Mouse (Mus musculus) central nervous system, embryonic 11.5 days (tissue): ENCODE data around the gene Mllt6. TPM values are rescaled to one million over a fixed set of nuclear protein-coding genes. Genes with fewer than 3 reads are reported as not detected.

Source experiments
- polyA plus RNA-seq: library from polyadenylated mRNA; depleted of rRNA; stranded (reverse); fragments of >200 nt; gene quantifications from 2 replicates; pipeline ENCODE4 v1.2.3, GENCODE M21; 2012; rRNA removed

The Mllt6 gene
- polyA plus RNA-seq, result 34.2 and 41.0 TPM in 2 replicates

GRCm38 (mm10) chr11:97662893-97663527, at the start of gene Mllt6:
Gene Mllt6, plus strand, starts transcription at chr11:97663414.

GRCm38 (mm10) chr11:97629576-97629975, 33.6 kb upstream of the Mllt6 start, which contains the start of gene Epop:
Gene Epop, minus strand, starts transcription at chr11:97629702.

GRCm38 (mm10) chr11:97685613-97686321, 22.6 kb downstream of the Mllt6 start, which contains the start of gene Cisd3:
Gene Cisd3, plus strand, starts transcription at chr11:97685826.

GRCm38 (mm10) chr11:97700003-97700745, 37.0 kb downstream of the Mllt6 start, which contains the start of gene Pcgf2:
Gene Pcgf2, minus strand, starts transcription at chr11:97700497.

GRCm38 (mm10) chr11:97703039-97703826, 40.0 kb downstream of the Mllt6 start, which contains the start of gene Psmb3:
Gene Psmb3, plus strand, starts transcription at chr11:97703399.

Other genes starting within 250 kb of the Mllt6 start
- 14.1 and 16.5 TPM in 2 replicates for gene Arhgap23, start 247.9 kb upstream of the Mllt6 start, polyA plus RNA-seq
- 0.12 TPM in 1 of 2 replicates, not detected in the other for gene 4933428G20Rik, start 163.1 kb upstream of the Mllt6 start, polyA plus RNA-seq
- gene Srcin1, start 87.2 kb upstream of the Mllt6 start, polyA plus RNA-seq, result 12.5 and 17.5 TPM in 2 replicates
- 12.7 and 22.7 TPM in 2 replicates for gene Epop, start 33.7 kb upstream of the Mllt6 start, polyA plus RNA-seq
- 8.7 and 11.0 TPM in 2 replicates for gene Cisd3, start 22.4 kb downstream of the Mllt6 start, polyA plus RNA-seq
- gene Pcgf2, start 37.1 kb downstream of the Mllt6 start, polyA plus RNA-seq, result 92.4 and 117 TPM in 2 replicates
- gene Psmb3, start 40.0 kb downstream of the Mllt6 start, polyA plus RNA-seq, result 282 and 471 TPM in 2 replicates
- 30.7 and 36.6 TPM in 2 replicates for gene Pip4k2b, start 81.3 kb downstream of the Mllt6 start, polyA plus RNA-seq
- 20.1 and 28.6 TPM in 2 replicates for gene Cwc25, start 103.1 kb downstream of the Mllt6 start, polyA plus RNA-seq
- 0.52 and 0.95 TPM in 2 replicates for gene 1700001P01Rik, start 112.5 kb downstream of the Mllt6 start, polyA plus RNA-seq
- 992 and 1,452 TPM in 2 replicates for gene Rpl23, start 119.0 kb downstream of the Mllt6 start, polyA plus RNA-seq
- 58.6 and 78.0 TPM in 2 replicates for gene Lasp1, start 135.6 kb downstream of the Mllt6 start, polyA plus RNA-seq
- 8.3 and 18.7 TPM in 2 replicates for gene B230217C12Rik, start 177.4 kb downstream of the Mllt6 start, polyA plus RNA-seq
- 0.67 and 0.74 TPM in 2 replicates for gene Fbxo47, start 220.7 kb downstream of the Mllt6 start, polyA plus RNA-seq